Mouse (Mus musculus) ZHBTc4 (cell line): ENCODE results near the gene Tmem235.
A peak's percentile ranks its signal among the peaks of the same experiment; 100 is the strongest.

Source experiments
- DNase-seq: peaks from one replicate; pipeline ENCODE4 v3.0.0-alpha.2; 2011; ENCODE audit warnings: low read depth, low spot score

Gene Tmem235

GRCm38 (mm10) chr11:117864805-117865204 is 4.3 kb downstream of the Tmem235 start:
- DNase-seq: no peak

- DNase-seq: no peak
Observed at GRCm38 (mm10) chr11:117865988-117866387, 5.4 kb downstream of the Tmem235 start.

- DNase-seq: peak; percentile 90
Observed at GRCm38 (mm10) chr11:117870688-117871365, 10.3 kb downstream of the Tmem235 start.

- DNase-seq: no peak
Observed at GRCm38 (mm10) chr11:117871376-117871775, 10.8 kb downstream of the Tmem235 start.

GRCm38 (mm10) chr11:117871911-117872584 is 11.5 kb downstream of the Tmem235 start:
- DNase-seq: no peak

GRCm38 (mm10) chr11:117872861-117873608 is 12.5 kb downstream of the Tmem235 start, which contains the start of gene Tha1:
Tha1 (minus strand) TSS chr11:117873481.
- no peak for DNase-seq

- peak; percentile 73 for DNase-seq
Observed at GRCm38 (mm10) chr11:117874419-117874818, 13.9 kb downstream of the Tmem235 start.

GRCm38 (mm10) chr11:117875681-117876080 is 15.1 kb downstream of the Tmem235 start:
- peak; percentile 76 for DNase-seq

- DNase-seq: no peak
Observed at GRCm38 (mm10) chr11:117877917-117878745, 17.6 kb downstream of the Tmem235 start.

GRCm38 (mm10) chr11:117878892-117879291 is 18.3 kb downstream of the Tmem235 start:
- no peak for DNase-seq

GRCm38 (mm10) chr11:117879676-117880075 is 19.1 kb downstream of the Tmem235 start:
- DNase-seq: peak; percentile 69

- no peak for DNase-seq
Observed at GRCm38 (mm10) chr11:117880336-117880976, 19.9 kb downstream of the Tmem235 start.

- no peak for DNase-seq
Observed at GRCm38 (mm10) chr11:117880977-117881358, 20.4 kb downstream of the Tmem235 start.

GRCm38 (mm10) chr11:117881787-117882186 is 21.2 kb downstream of the Tmem235 start:
- DNase-seq: no peak

- DNase-seq: no peak
Observed at GRCm38 (mm10) chr11:117882208-117882607, 21.7 kb downstream of the Tmem235 start.

GRCm38 (mm10) chr11:117886000-117886399 is 25.4 kb downstream of the Tmem235 start:
- DNase-seq: no peak

GRCm38 (mm10) chr11:117888168-117888852 is 27.8 kb downstream of the Tmem235 start:
- DNase-seq: peak; percentile 89

GRCm38 (mm10) chr11:117888853-117889822 is 28.6 kb downstream of the Tmem235 start:
- peak; percentile 90 for DNase-seq

- DNase-seq: no peak
Observed at GRCm38 (mm10) chr11:117889887-117890340, 29.4 kb downstream of the Tmem235 start.
